Mouse (Mus musculus): ENCODE data around the gene Snd1.

Snd1 gene

GRCm38 (mm10) chr6:28599120-28599519, 124.2 kb downstream of the Snd1 start:
- no peak for DNase-seq

DNA sequence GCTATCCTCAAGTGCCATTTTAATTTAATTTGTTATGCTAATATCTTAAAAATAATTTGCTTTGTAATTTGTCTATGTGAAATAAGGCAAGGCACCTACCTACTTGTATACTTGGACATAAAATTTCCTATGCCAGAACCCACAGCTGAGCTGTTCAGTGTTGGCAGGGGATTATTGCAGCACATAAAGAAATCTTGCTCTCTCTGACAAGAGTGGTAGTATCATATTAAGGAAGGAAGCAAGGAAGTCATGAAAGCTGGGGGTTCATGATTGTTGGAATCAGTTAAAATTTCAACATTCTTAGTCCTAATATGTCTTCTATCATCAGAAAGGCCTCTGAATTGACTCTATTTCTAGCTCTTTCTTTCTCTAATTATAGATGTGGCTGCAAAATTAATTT, 125.5 kb downstream of the Snd1 start:
- DNase-seq: no peak

GRCm38 (mm10) chr6:28603401-28603800, 128.5 kb downstream of the Snd1 start:
- no peak for DNase-seq

DNA sequence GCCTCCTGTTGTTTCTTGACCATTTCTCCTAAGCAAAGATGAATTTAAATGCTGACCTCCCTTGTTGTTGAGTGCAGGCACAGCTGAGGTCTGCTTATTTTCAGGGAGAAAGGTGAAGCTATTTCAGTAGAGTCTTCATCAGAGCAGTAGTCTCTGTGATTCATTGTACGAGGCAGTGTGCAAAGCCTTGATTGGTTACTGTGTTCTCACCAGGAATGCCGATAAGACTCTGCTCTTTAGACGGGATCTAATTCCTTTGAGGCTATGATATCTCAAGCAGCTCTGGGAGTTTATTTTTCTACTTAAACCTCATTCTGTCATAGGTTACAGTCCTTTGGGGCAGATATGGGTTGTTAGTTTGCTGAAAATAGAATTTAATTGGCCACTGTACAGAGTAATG, 128.9 kb downstream of the Snd1 start:
- no peak for DNase-seq

GRCm38 (mm10) chr6:28609291-28609690, 134.4 kb downstream of the Snd1 start:
- no peak for DNase-seq

DNA sequence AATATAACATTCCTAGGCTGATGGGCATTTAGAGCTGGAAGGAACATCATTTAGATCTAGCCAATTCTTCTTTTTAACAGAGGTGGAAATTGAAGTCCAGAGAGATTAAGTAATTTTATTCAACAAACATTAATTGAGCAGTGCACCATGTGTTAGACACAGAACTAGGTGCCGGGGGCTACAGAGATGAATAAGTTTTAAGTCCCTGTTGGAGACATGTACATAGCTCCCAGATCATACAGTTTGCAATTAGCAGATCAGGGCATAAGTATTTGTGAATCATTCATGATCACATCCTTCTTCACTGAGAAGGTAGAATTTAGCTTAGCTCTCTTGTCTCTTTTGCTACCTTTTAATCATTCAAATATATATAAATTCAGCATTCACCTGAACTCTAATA, 135.2 kb downstream of the Snd1 start:
- DNase-seq: no peak

DNA sequence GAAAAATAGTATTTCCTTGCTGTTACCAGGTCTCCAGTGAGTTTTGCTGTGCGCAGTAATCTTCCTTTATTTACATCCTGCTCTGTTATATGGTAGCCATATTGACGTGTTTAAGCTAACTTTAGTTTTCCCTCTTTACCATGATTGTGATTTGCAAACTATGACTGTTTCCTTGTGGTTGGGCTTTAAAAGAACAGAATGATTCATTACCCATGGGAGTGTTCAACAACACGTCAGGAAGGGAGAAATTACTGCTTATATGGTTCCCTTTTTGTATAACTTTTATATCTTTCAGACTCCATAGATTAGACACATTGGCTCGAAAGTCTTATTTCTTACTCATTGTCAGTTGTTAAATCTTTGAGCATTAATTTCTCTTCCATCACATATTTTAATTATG, 138.5 kb downstream of the Snd1 start:
- no peak for DNase-seq

GRCm38 (mm10) chr6:28614856-28615255, 139.9 kb downstream of the Snd1 start:
- DNase-seq: no peak

DNA sequence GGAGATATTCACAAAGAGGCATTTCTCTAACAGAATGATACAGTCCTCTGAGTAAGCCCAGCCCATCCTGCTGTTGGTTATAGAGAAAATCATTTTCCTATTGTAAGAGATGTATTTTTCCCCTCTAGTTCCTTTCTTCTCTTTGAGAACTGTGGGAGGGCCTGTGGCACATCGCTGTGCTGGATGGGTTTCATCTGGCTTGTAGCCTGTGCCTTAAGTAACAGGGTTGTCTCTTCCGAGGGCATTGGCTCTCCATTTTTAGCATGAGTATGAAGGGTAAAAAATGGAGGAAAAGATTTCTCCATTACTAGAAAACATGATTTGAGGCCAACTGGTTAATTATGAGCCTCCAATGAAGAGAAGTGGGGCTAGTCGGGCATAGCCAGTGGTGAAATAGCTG, 140.5 kb downstream of the Snd1 start:
- DNase-seq: no peak

DNA sequence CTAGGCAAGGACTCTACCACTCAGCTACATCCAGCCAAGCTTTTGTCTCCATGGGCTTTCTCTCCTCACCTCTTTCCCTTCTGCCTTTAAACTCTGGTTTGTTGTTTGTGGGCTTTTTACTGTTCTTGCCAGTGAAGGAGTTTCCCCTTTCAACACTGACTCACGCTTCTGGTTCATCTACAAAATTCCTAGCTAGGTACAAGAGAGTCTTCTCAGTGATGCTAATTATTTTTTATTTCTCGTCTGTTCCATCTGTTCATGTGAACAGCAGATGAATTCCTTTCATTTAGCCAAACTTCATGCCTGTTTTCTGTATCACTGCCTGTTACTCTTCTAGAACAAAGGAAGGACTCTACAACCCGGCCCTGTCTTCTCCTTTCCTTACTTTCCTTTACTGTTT, 141.0 kb downstream of the Snd1 start:
- DNase-seq: no peak

- DNase-seq: no peak
Observed at GRCm38 (mm10) chr6:28618299-28618698, 143.4 kb downstream of the Snd1 start.

DNA sequence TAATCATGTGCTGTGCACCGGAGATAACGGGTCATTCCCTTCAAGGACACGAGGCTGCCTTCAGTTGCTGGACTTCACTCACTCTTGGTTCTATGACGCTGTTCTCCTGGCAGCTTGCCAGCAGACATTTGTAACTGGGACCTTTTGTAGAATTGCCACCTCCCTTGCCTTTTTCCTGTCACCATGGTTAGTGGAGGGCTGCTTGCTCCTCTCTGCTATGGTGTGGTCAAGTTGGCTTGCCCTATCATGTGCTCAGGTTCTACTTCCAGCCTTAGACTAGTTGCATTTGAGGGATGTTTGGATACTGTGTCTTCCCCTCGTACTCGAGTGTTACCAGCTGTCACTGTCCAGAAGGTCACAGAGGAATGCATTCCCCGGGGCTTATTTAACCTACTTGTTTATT, 143.8 kb downstream of the Snd1 start:
- peak; percentile 27 to 47 for DNase-seq

DNA sequence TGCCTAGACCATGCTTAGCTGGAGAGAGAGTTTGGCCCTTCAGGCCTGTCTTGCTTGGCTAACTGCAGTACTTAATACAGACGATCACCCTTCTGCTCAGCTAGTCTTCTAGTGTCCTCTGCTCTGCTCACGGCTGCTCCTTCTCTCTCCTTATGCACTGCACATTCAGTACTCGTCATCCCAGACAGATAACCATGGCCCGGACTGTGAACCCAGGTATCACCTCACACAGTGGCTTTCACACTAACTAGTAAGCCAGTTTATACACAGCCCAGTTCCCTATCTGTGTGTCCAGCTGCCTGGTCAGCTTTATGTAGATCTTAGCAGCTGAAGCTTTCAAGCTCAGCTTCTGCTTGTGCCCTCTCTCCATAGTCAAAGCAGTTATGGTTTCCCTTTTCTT, 146.5 kb downstream of the Snd1 start:
- DNase-seq: no peak

GRCm38 (mm10) chr6:28621961-28622360, 147.0 kb downstream of the Snd1 start:
- DNase-seq: no peak

GRCm38 (mm10) chr6:28622522-28622921, 147.6 kb downstream of the Snd1 start:
- DNase-seq: peak in 1 of 2 experiments; percentile 2

DNA sequence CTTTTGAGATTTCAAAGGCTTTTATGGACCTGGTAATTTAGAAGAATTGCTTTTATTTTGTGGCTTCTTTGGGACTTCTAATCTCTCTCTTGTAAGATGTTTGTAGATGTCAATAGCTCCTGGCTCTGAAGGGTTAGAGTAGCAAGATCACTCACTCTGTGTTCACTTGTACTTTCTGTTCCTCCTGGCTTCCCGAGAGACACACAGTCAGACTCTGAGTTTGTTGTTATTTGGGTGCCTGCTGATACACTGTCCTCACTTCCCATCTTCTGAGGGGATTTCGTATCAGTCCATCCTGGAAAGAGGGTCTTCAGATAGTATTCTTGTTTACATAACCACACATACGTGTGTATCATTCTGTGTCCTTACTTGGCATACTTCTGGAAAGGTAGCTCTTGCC, 148.0 kb downstream of the Snd1 start:
- DNase-seq: no peak

DNA sequence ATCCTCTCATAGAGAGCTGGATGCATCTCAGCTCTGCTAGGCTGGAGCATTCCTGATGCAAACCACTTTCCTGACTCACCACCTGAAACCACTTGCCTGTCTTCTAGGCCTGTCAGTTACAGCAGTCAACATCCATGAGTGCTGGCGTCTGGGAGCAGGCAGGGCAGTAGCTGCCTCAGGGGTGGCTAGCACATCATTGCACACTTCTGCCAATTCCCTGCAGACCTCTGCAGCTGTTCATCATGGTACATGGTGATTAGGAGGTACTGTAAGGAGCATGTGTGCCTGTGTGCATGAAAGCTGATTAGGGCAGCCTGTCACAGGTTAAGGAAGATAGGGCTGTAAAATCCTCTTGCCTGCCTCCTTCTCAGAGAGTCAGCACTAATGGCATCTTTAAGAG, 153.5 kb downstream of the Snd1 start:
- no peak for DNase-seq

DNA sequence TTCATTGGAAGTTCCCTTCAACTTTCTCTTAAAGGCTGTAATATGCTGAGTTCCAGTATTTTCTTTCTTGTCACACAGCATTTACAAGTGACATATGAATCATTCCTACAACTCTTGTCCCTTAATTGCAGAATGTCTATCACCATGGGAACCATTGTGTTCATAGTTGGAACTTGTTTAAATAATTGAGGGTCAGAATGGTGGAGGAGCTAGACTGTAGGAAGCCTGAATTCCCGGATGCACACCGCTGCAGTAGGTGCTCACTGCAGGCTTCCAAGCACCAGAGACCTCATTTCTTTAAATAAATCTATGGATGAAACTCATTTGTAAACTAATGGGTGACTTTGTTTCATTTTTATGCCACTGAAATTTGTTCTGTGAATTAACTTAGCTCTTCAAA, 154.9 kb downstream of the Snd1 start:
- no peak for DNase-seq

DNA sequence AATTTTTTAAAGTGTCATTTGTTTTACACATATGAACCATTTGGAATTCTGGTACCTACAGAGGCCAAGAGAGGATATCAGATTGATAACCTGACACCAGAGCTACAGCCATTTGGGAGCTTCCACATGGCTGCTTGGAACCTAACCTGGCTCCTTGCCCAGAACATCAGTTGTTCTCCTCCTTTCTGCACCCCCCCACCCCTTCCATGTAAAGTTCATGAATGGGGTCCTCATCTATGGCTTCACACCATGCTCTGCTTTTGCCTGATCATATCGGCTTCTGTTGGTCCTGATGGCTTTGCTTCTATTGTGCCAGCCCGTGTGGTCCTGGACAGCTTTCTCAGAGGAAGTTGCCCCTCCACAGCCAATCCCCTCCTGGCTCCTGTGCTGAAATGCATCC, 156.0 kb downstream of the Snd1 start:
- no peak for DNase-seq

DNA sequence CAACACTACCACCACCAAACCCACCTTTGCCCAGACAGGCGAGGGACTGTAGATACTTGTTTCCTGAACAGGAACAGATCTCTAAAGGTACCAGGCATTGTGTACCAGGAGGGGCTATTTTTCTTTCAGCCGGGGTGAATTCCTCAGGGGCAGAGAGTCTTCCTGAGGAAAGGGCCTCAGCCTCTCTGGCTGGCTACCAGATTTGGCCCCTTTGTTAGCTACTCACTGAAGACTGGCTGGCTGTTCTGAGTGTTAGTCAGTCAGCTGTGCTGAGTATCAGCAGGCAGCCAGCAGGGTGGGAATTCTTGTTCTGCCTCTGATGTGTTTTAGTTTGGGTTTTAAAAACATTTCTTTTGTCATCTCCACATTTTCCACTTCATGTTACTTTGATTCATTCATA, 158.2 kb downstream of the Snd1 start:
- DNase-seq: no peak

DNA sequence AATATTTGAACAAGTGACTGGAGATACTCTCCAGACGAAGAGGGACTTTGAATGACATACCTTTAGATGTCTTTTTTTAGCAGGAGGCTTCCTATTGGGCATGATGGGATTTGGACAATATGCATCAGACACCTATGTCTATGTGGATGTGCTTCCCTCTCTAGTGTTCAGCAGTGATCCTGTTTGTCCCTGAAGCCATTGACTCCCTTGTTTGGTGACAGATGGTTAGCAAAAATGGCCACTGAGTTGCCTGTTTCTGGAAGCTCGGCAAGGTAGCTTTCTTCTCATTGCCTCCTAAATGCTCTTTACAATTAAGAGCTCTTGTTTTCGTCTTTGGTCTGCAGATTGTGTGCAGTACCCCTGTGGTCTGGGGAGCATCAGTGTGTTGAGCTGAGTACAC, 158.7 kb downstream of the Snd1 start:
- no peak for DNase-seq

DNA sequence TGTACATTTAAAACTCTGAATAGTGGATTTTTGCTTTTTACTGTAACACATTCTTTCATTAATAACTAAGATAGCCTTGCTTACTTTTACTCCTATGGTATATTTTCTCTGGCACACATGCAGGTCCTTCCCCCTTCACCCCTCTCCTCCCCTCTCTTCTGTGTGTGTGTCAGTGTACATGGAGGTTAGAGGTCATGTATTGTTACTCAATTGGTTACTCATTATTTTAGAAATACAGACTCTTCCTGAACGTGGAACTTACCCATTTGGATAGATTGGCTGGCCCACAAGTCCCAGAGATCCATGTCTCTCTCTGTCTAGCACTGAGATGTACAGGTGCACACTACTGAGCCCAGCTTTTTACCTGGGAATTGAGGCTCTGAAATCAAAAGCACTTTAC, 160.2 kb downstream of the Snd1 start:
- no peak for DNase-seq

DNA sequence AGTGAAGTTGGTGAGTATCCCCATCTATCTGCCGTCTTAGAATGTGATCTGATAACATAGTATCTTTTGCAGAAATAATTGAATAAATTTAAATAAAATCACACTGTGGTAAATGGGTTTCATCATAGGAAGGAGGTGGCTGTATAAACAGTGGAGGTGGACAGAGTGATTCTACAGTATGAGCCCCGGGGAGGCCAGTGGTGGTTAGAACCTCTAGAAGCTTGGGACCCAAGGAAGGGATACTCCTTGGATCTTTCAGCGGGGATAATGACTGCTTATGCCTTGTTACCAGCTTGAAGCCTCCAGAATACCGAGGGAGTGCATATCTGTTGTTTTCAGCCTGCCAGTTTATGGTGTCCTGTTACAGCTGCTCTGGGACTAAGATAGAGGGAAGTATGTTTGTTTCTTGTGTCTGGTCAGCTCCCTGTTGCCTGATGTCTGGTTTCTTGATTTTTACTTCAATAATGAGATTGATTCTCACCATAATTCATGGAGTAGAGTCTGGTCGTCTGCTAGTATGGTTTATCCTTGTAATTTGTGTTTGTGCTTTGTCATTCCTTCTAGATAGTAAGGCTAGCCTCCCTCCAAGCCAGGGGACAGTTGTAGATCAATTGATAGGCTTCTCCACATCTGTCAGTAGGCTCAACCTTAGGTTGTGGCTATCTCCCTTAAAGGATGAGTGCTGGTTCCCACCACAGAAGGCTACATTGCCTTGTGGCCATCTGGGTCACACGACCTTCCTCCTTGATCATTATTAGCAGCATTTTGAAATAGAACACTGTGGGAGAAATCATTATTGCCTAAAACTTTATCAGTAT, 160.8 kb downstream of the Snd1 start:
- no peak for DNase-seq

DNA sequence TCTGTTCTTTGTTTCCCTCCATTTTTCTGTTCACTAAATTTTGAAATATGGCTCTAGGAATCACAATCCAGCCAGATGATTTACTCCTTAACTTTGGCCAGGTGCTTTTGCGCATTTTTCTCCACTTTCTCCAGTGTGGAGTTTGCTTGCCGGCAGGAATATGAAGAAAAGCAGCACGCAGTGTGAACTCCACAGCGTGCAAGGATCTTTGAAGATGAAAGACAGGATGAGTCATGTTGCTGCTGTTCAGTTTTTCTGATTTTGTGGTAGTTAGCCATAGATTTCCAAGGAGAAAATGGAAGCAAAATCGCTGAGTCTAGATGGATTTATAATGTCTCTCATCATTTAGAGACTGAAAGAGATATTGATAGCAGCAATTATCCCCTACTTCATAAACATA, 165.1 kb downstream of the Snd1 start:
- DNase-seq: no peak

DNA sequence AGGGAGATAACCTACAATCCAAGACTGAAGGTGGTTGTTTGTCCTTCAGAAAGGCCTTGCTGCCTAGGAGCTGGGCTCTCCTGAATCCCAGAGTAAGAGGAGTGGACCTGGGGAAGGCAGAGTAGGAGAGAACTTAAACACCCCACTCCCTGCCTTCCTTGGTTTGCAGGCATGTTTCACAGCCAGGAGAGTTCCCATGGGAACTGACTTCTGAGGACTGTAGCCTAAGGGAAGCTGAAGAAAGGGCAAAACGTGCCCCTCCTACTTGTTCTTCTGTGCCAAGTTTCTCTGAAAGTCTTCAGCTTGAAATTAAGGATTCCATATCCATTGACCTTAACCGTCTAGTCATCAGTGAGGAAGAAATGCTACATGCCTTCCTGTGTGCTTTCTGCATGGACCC, 168.0 kb downstream of the Snd1 start:
- DNase-seq: no peak

Data from kidney, adult 8-10 months (tissue).